14 mouse cellular contexts compared by ENCODE assay signal in genomic region chr10:84467555-84468164, GRCm38 (mm10). TPM values are rescaled to one million over a fixed set of nuclear protein-coding genes. Genes with fewer than 3 reads are reported as not detected.
DNase-seq lines count a peak whose midpoint lies in the region; ATAC-seq lines count a peak whose summit lies in the region.
"Had no signal": no experiment of that assay in that cellular context is flagged by ENCODE, and none has a peak within 500 bp of the region (broad histone marks: within the 10 kb centered on the region; RNA-seq: fewer than 3 reads in every experiment).

No protein-coding gene starts in this region.

- H3K4me1 ChIP-seq in forebrain, embryonic 14.5 days (ENCODE audit: control insufficient read depth, insufficient read depth, low read length): peaks cover 6% of the 10 kb centered on the region; the same call in 1 of the 2 replicates
- H3K4me1 ChIP-seq in forebrain, embryonic 11.5 days (replicated peaks; ENCODE audit: control insufficient read depth, insufficient read depth, low read length): peaks cover 5% of the 10 kb centered on the region; the same call in 1 of the 2 replicates
- H3K4me1 ChIP-seq in midbrain, embryonic 11.5 days (ENCODE audit: control insufficient read depth, insufficient read depth, low read length): no peaks in the 10 kb centered on the region; the same call in 1 of the 2 replicates
- H3K4me1 ChIP-seq in midbrain, embryonic 13.5 days (replicated peaks): peaks cover 5% of the 10 kb centered on the region; the same call in 1 of the 2 replicates
- H3K4me1 ChIP-seq in hindbrain, embryonic 13.5 days (replicated peaks): peaks cover 9% of the 10 kb centered on the region; the same call in 1 of the 2 replicates

- H3K4me3 ChIP-seq in forebrain, embryonic 14.5 days (ENCODE audit: low read depth, low read length): no peak overlapping the region
- H3K4me3 ChIP-seq in forebrain, embryonic 11.5 days (ENCODE audit: low read depth, low read length): no peak overlapping the region
- H3K4me3 ChIP-seq in midbrain, embryonic 11.5 days (ENCODE audit: low read depth, low read length): no peak overlapping the region
- no peak overlapping the region for H3K4me3 ChIP-seq in midbrain, embryonic 13.5 days (replicated peaks)
- no peak overlapping the region for H3K4me3 ChIP-seq in hindbrain, embryonic 13.5 days
- H3K4me3 ChIP-seq: limb, embryonic 15.5 days had no signal

- no peak overlapping the region for H3K27ac ChIP-seq in forebrain, embryonic 14.5 days (ENCODE audit: low read depth, low read length)
- no peak overlapping the region for H3K27ac ChIP-seq in forebrain, embryonic 11.5 days (ENCODE audit: low read depth, low read length)
- no peak overlapping the region; the same call in 1 of the 2 replicates for H3K27ac ChIP-seq in midbrain, embryonic 11.5 days (ENCODE audit: low read depth, low read length)
- no peak overlapping the region for H3K27ac ChIP-seq in midbrain, embryonic 13.5 days
- H3K27ac ChIP-seq in hindbrain, embryonic 13.5 days: no peak overlapping the region
- H3K27ac ChIP-seq: limb, embryonic 15.5 days had no signal

- WGBS in forebrain, embryonic 14.5 days: 21% methylated on average over 6 of the region's 6 CpGs
- WGBS in forebrain, embryonic 11.5 days: 21% methylated on average over 6 of the region's 6 CpGs
- 20% methylated on average over 6 of the region's 6 CpGs for WGBS in midbrain, embryonic 11.5 days
- WGBS in midbrain, embryonic 13.5 days: 26% methylated on average over 6 of the region's 6 CpGs
- WGBS in hindbrain, embryonic 13.5 days: 34% methylated on average over 6 of the region's 6 CpGs

- no peaks in the 10 kb centered on the region for H3K27me3 ChIP-seq in forebrain, embryonic 14.5 days (replicated peaks; ENCODE audit: control insufficient read depth, insufficient read depth, low read length)
- no peaks in the 10 kb centered on the region for H3K27me3 ChIP-seq in forebrain, embryonic 11.5 days (ENCODE audit: control insufficient read depth, insufficient read depth, low read length)
- H3K27me3 ChIP-seq in midbrain, embryonic 11.5 days (ENCODE audit: control insufficient read depth, insufficient read depth, low read length): no peaks in the 10 kb centered on the region
- H3K27me3 ChIP-seq in midbrain, embryonic 13.5 days: no peaks in the 10 kb centered on the region
- H3K27me3 ChIP-seq in hindbrain, embryonic 13.5 days: no peaks in the 10 kb centered on the region
- H3K27me3 ChIP-seq: limb, embryonic 15.5 days had no signal

- no peaks in the 10 kb centered on the region for H3K9me3 ChIP-seq in forebrain, embryonic 14.5 days (replicated peaks; ENCODE audit: control insufficient read depth, low read length)
- H3K9me3 ChIP-seq in forebrain, embryonic 11.5 days (ENCODE audit: control insufficient read depth, low read length): no peaks in the 10 kb centered on the region
- H3K9me3 ChIP-seq in midbrain, embryonic 11.5 days (ENCODE audit: control insufficient read depth, low read length): no peaks in the 10 kb centered on the region
- no peaks in the 10 kb centered on the region for H3K9me3 ChIP-seq in midbrain, embryonic 13.5 days
- H3K9me3 ChIP-seq in hindbrain, embryonic 13.5 days: no peaks in the 10 kb centered on the region
- H3K9me3 ChIP-seq: limb, embryonic 15.5 days had no signal

- peak; percentile 25 for DNase-seq in forebrain, embryonic 14.5 days (ENCODE audit: low spot score)
- no peak for DNase-seq in forebrain, embryonic 11.5 days (ENCODE audit: low spot score)
- no peak for DNase-seq in midbrain, embryonic 11.5 days (ENCODE audit: low spot score, missing footprints)
- peak; percentile 69 for DNase-seq in embryo, embryonic 10.5 days (ENCODE audit: low spot score)
- peak; percentile 24 for DNase-seq in lung, postnatal 36 days
- no peak for DNase-seq in left cerebral cortex, adult 18-20 months (ENCODE audit: low spot score in 2 of 2)
- DNase-seq: heart, adult 11 months; heart, postnatal 36 days; kidney, postnatal 10 days; right cerebral cortex, adult 18-20 months; thymus, postnatal 36 days had no signal

- ATAC-seq in forebrain, embryonic 14.5 days: no peak
- no peak for ATAC-seq in forebrain, embryonic 11.5 days (replicated peaks; ENCODE audit: low FRiP score)
- ATAC-seq in midbrain, embryonic 11.5 days (ENCODE audit: low FRiP score): 0 out of 2 replicates have a peak, but pooled peaks have one; percentile 42
- ATAC-seq in midbrain, embryonic 13.5 days: no peak
- no peak for ATAC-seq in hindbrain, embryonic 13.5 days (ENCODE audit: low FRiP score)

- no peak overlapping the region for H3K9ac ChIP-seq in forebrain, embryonic 14.5 days (ENCODE audit: low read length)
- no peak overlapping the region for H3K9ac ChIP-seq in forebrain, embryonic 11.5 days (ENCODE audit: low read length)
- H3K9ac ChIP-seq in midbrain, embryonic 11.5 days (ENCODE audit: low read length): no peak overlapping the region
- no peak overlapping the region for H3K9ac ChIP-seq in midbrain, embryonic 13.5 days (replicated peaks)
- H3K9ac ChIP-seq in hindbrain, embryonic 13.5 days: no peak overlapping the region
- H3K9ac ChIP-seq: limb, embryonic 15.5 days had no signal

- no peak overlapping the region for H3K4me2 ChIP-seq in forebrain, embryonic 14.5 days (ENCODE audit: low read length)
- no peak overlapping the region for H3K4me2 ChIP-seq in forebrain, embryonic 11.5 days (ENCODE audit: low read depth, low read length, severe bottlenecking)
- no peak overlapping the region for H3K4me2 ChIP-seq in midbrain, embryonic 11.5 days
- no peak overlapping the region for H3K4me2 ChIP-seq in midbrain, embryonic 13.5 days (replicated peaks)
- no peak overlapping the region for H3K4me2 ChIP-seq in hindbrain, embryonic 13.5 days
- H3K4me2 ChIP-seq: limb, embryonic 15.5 days had no signal

- no peaks in the 10 kb centered on the region for H3K36me3 ChIP-seq in forebrain, embryonic 14.5 days (ENCODE audit: control insufficient read depth, insufficient read depth, low read length)
- H3K36me3 ChIP-seq in forebrain, embryonic 11.5 days (ENCODE audit: control insufficient read depth, insufficient read depth, low read length): no peaks in the 10 kb centered on the region
- no peaks in the 10 kb centered on the region for H3K36me3 ChIP-seq in midbrain, embryonic 11.5 days (ENCODE audit: control insufficient read depth, insufficient read depth, low read length)
- H3K36me3 ChIP-seq in midbrain, embryonic 13.5 days: no peaks in the 10 kb centered on the region
- no peaks in the 10 kb centered on the region for H3K36me3 ChIP-seq in hindbrain, embryonic 13.5 days
- H3K36me3 ChIP-seq: limb, embryonic 15.5 days had no signal

RNA-seq across cellular contexts. Expression of gene Nuak1, which starts 27.3 kb away (rescaled TPM):
- 12.6 and 12.9 TPM in 2 replicates for polyA plus RNA-seq in forebrain, embryonic 14.5 days (2014; fragmentation: Nextera tagmentation; extraction: Ambion mirVana)
- 2.9 and 3.6 TPM in 2 replicates for polyA plus RNA-seq in forebrain, embryonic 11.5 days (2014; fragmentation: Nextera tagmentation; extraction: Ambion mirVana)
- polyA plus RNA-seq in midbrain, embryonic 11.5 days (2014; fragmentation: Nextera tagmentation; extraction: Ambion mirVana): 4.8 TPM in 2 replicates
- 4.9 and 5.0 TPM in 2 replicates for polyA plus RNA-seq in midbrain, embryonic 13.5 days (2015; fragmentation: Nextera tagmentation; extraction: Ambion mirVana)
- 4.6 and 4.8 TPM in 2 replicates for polyA plus RNA-seq in hindbrain, embryonic 13.5 days (2015; fragmentation: Nextera tagmentation; extraction: Ambion mirVana)
- total RNA-seq in left cerebral cortex, adult 18-20 months (2021): 10 to 100 TPM; 87.8 to 89.7 TPM

Comparison
In these comparisons a context has a peak if more than half of its experiments do, and no peak if none do; other contexts are left out.
1. DNase-seq: peak in forebrain, embryonic 14.5 days (single experiment), embryo, embryonic 10.5 days (single experiment) and lung, postnatal 36 days (single experiment); none in forebrain, embryonic 11.5 days (single experiment), midbrain, embryonic 11.5 days (single experiment) and left cerebral cortex, adult 18-20 months (0 of 2).